ENCODE assay signal across 15 mouse cellular contexts in genomic region chr4:154827181-154827580, GRCm38 (mm10). TPM values are rescaled to one million over a fixed set of nuclear protein-coding genes. Genes with fewer than 3 reads are reported as not detected.
A peak's percentile ranks its signal among the peaks of the same experiment; 100 is the strongest.
DNase-seq lines count a peak whose midpoint lies in the region; ATAC-seq lines count a peak whose summit lies in the region.
"Had no signal": no experiment of that assay in that cellular context is flagged by ENCODE, and none has a peak within 500 bp of the region (broad histone marks: within the 10 kb centered on the region; RNA-seq: fewer than 3 reads in every experiment).

No protein-coding gene starts in this region.

- 79% methylated on average over 7 of the region's 7 CpGs for WGBS in kidney, embryonic 16.5 days
- 92% methylated on average over 7 of the region's 7 CpGs for WGBS in midbrain, embryonic 13.5 days

- H3K4me3 ChIP-seq in kidney, embryonic 16.5 days (ENCODE audit: low read length): no peak overlapping the region
- H3K4me3 ChIP-seq in midbrain, embryonic 13.5 days (replicated peaks): no peak overlapping the region
- H3K4me3 ChIP-seq: embryonic facial prominence, embryonic 10.5 days; forebrain, embryonic 15.5 days; neural tube, embryonic 12.5 days had no signal

- DNase-seq in gastrocnemius, postnatal 25 days: peak; percentile 38
- no peak for DNase-seq in gastrocnemius, postnatal 36 days
- DNase-seq in Muller cell, postnatal 12 days (ENCODE audit: inconsistent ontology term): peak; percentile 14
- peak; percentile 48 to 61 for DNase-seq in cerebellum, adult 18-20 months
- DNase-seq in heart, postnatal 36 days: peak; percentile 23 to 43
- DNase-seq: thymus, postnatal 4 days had no signal

- no peak for ATAC-seq in kidney, embryonic 16.5 days (ENCODE audit: low FRiP score, low TSS enrichment)
- ATAC-seq in midbrain, embryonic 13.5 days: no peak
- ATAC-seq in erythroid progenitor cell, adult 5-6 weeks (replicated peaks; ENCODE audit: low FRiP score, poor library complexity, severe bottlenecking): no peak
- ATAC-seq: forebrain, embryonic 15.5 days had no signal

- no peaks in the 10 kb centered on the region for H3K36me3 ChIP-seq in kidney, embryonic 16.5 days (ENCODE audit: insufficient read depth, low read length)
- H3K36me3 ChIP-seq in midbrain, embryonic 13.5 days: no peaks in the 10 kb centered on the region
- H3K36me3 ChIP-seq: embryonic facial prominence, embryonic 10.5 days; forebrain, embryonic 15.5 days; neural tube, embryonic 12.5 days had no signal

- 0 out of 2 replicates have a peak, but pooled peaks cover 7% of the 10 kb centered on the region for H3K4me1 ChIP-seq in kidney, embryonic 16.5 days (ENCODE audit: insufficient read depth, low read length)
- 0 out of 2 replicates have a peak, but pooled peaks cover 3% of the 10 kb centered on the region for H3K4me1 ChIP-seq in midbrain, embryonic 13.5 days (replicated peaks)

- no peak overlapping the region for H3K9ac ChIP-seq in kidney, embryonic 16.5 days (replicated peaks; ENCODE audit: low read length)
- no peak overlapping the region for H3K9ac ChIP-seq in midbrain, embryonic 13.5 days (replicated peaks)
- H3K9ac ChIP-seq: forebrain, embryonic 15.5 days; neural tube, embryonic 12.5 days had no signal

- intact Hi-C loops in gastrocnemius, postnatal 36 days (cut with DNase I): no loop called here
- intact Hi-C loops in heart, postnatal 36 days (cut with DNase I): loop anchor here (5.0 kb wide), 1 partner anchor 500 kb away; no protein-coding TSS in a partner anchor

- H3K27me3 ChIP-seq in kidney, embryonic 16.5 days (ENCODE audit: insufficient read depth, low read length): peaks cover 8% of the 10 kb centered on the region
- H3K27me3 ChIP-seq in midbrain, embryonic 13.5 days: peaks cover 25% of the 10 kb centered on the region

- H3K27ac ChIP-seq in kidney, embryonic 16.5 days (ENCODE audit: low read length): no peak overlapping the region
- H3K27ac ChIP-seq in midbrain, embryonic 13.5 days: no peak overlapping the region
- H3K27ac ChIP-seq: forebrain, embryonic 15.5 days; neural tube, embryonic 12.5 days had no signal

- no peaks in the 10 kb centered on the region for H3K9me3 ChIP-seq in kidney, embryonic 16.5 days (ENCODE audit: low read length)
- no peaks in the 10 kb centered on the region for H3K9me3 ChIP-seq in midbrain, embryonic 13.5 days
- H3K9me3 ChIP-seq: embryonic facial prominence, embryonic 10.5 days; forebrain, embryonic 15.5 days; neural tube, embryonic 12.5 days had no signal

- no peak overlapping the region for H3K4me2 ChIP-seq in kidney, embryonic 16.5 days (replicated peaks; ENCODE audit: low read depth, low read length)
- H3K4me2 ChIP-seq in midbrain, embryonic 13.5 days (replicated peaks): no peak overlapping the region
- H3K4me2 ChIP-seq: forebrain, embryonic 15.5 days; neural tube, embryonic 12.5 days had no signal

RNA-seq across cellular contexts. Expression of gene Ttc34, which starts 10.1 kb away (rescaled TPM):
- total RNA-seq in gastrocnemius, postnatal 25 days (2021): not detected
- total RNA-seq in gastrocnemius, postnatal 36 days (2021): not detected
- total RNA-seq in heart, postnatal 36 days (2021): under 1 TPM in 1 of 2 experiments, not detected in 1; 0.14 TPM
- 0.24 and 0.59 TPM in 2 replicates for polyA plus RNA-seq in kidney, embryonic 16.5 days (2015; fragmentation: Nextera tagmentation; extraction: Ambion mirVana)
- polyA plus RNA-seq in midbrain, embryonic 13.5 days (2015; fragmentation: Nextera tagmentation; extraction: Ambion mirVana): 0.62 and 0.70 TPM in 2 replicates
- not detected in 2 replicates for total RNA-seq in erythroid progenitor cell, adult 5-6 weeks (2015; ENCODE audit: low replicate concordance)
- not detected in 2 replicates for total RNA-seq in erythroid progenitor cell, adult 5-6 weeks (2017; ENCODE audit: low replicate concordance)
- total RNA-seq: hematopoietic stem cell, adult 5-6 weeks had no signal
- polyA plus RNA-seq: liver, embryonic 16.5 days had no signal

RNA-seq across cellular contexts. Expression of gene Mmel1, which starts 42.2 kb away (rescaled TPM):
- total RNA-seq in gastrocnemius, postnatal 25 days (2021): under 1 TPM; 0.13 to 0.24 TPM
- under 1 TPM in 1 of 2 experiments, not detected in 1; 0.20 TPM for total RNA-seq in gastrocnemius, postnatal 36 days (2021)
- total RNA-seq in heart, postnatal 36 days (2021): under 1 TPM; 0.22 to 0.33 TPM
- polyA plus RNA-seq in kidney, embryonic 16.5 days (2015; fragmentation: Nextera tagmentation; extraction: Ambion mirVana): 0.17 TPM in 1 of 2 replicates, not detected in the other
- 0.32 and 0.35 TPM in 2 replicates for polyA plus RNA-seq in midbrain, embryonic 13.5 days (2015; fragmentation: Nextera tagmentation; extraction: Ambion mirVana)
- 5.9 and 10.1 TPM in 2 replicates for total RNA-seq in erythroid progenitor cell, adult 5-6 weeks (2015; ENCODE audit: low replicate concordance)
- 6.4 and 14.4 TPM in 2 replicates for total RNA-seq in erythroid progenitor cell, adult 5-6 weeks (2017; ENCODE audit: low replicate concordance)
- total RNA-seq: hematopoietic stem cell, adult 5-6 weeks had no signal
- polyA plus RNA-seq: kidney, embryonic 14.5 days had no signal

Comparison
In these comparisons a context has a peak if more than half of its experiments do, and no peak if none do; other contexts are left out.
1. DNase-seq: peak in gastrocnemius, postnatal 25 days (single experiment), Muller cell, postnatal 12 days (single experiment), cerebellum, adult 18-20 months (2 of 2) and heart, postnatal 36 days (2 of 2); none in gastrocnemius, postnatal 36 days (0 of 2).
2. RNA of gene Mmel1, which starts 42.2 kb away (total RNA-seq): 5.9 to 14.4 TPM in erythroid progenitor cell, adult 5-6 weeks; 0.22 to 0.33 TPM in heart, postnatal 36 days, 0.13 to 0.24 TPM in gastrocnemius, postnatal 25 days and 0.20 TPM in gastrocnemius, postnatal 36 days; every median in the first group is over 4 times any median in the second.